Mouse (Mus musculus) macrophage (primary cell): ENCODE measurements around the gene Pabpn1l. TPM values are rescaled to one million over a fixed set of nuclear protein-coding genes. Genes with fewer than 3 reads are reported as not detected.

Source experiments
- H3K27ac ChIP-seq: fragments of 350-480 bp; formaldehyde crosslinking; 2 replicates; pipeline ENCODE4 v1.9.0; 2021
- H3K36me3 ChIP-seq: fragments of 350-480 bp; formaldehyde crosslinking; 2 replicates; pipeline ENCODE4 v1.9.0; 2021; ENCODE audit errors: inconsistent target
- H3K4me3 ChIP-seq: fragments of 350-480 bp; formaldehyde crosslinking; 2 replicates; pipeline ENCODE4 v1.9.0; 2021; ENCODE audit errors: inconsistent target
- H3K79me2 ChIP-seq: fragments of 350-480 bp; formaldehyde crosslinking; 2 replicates; pipeline ENCODE4 v1.9.0; 2021; ENCODE audit errors: inconsistent target
- WGBS: methylation state at CpG from one replicate; pipeline ENCODE4 v1.1.7; 2026; ENCODE audit warnings: inconsistent platforms; ENCODE audit not compliant: missing documents; 5-methylcytosine and 5-hydroxymethylcytosine counted together
- polyA plus RNA-seq: library from polyadenylated mRNA; stranded (reverse); fragments of 250-400 nt; gene quantifications from 3 replicates; pipeline ENCODE4 v1.2.4, GENCODE M21; 2018; ENCODE audit warnings: inconsistent platforms
- total RNA-seq, 78 experiments: library from RNA; depleted of rRNA; stranded (reverse); fragments of 250-400 nt; gene quantifications; 1 replicate in 9 of 78; 2 replicates in 24 of 78; 3 replicates in 43 of 78; 4 replicates in 2 of 78; pipeline ENCODE4 v1.2.4; 2018; ENCODE audit warnings: inconsistent platforms in 56 of 78

Gene Pabpn1l
- total RNA-seq (2018; cell fraction: chromatin; rRNA removed): not detected
- not detected for total RNA-seq (2018; cell fraction: cytosol; rRNA removed)
- total RNA-seq (2018; cell fraction: nucleus; rRNA removed): not detected
- polyA plus RNA-seq: not detected in 3 replicates

GRCm38 (mm10) chr8:122622727-122623126 lies at the start of gene Pabpn1l:
Gene Pabpn1l, minus strand, starts transcription at chr8:122622739.
- WGBS: 82% methylated on average over 6 of the region's 6 CpGs
- H3K27ac ChIP-seq: no peak within 1 kb of the TSS
- no peaks in the 10 kb centered on the region for H3K79me2 ChIP-seq
- H3K4me3 ChIP-seq: no peak within 1 kb of the TSS
- H3K36me3 ChIP-seq: no peaks in the 10 kb centered on the region

- H3K79me2 ChIP-seq: no peaks in the 10 kb centered on the region
- H3K36me3 ChIP-seq: no peaks in the 10 kb centered on the region
- WGBS: 73% methylated on average over 6 of the region's 6 CpGs
- H3K4me3 ChIP-seq: no peak overlapping the region
- no peak overlapping the region for H3K27ac ChIP-seq
These were observed 49.4 kb upstream of the Pabpn1l start for GRCm38 (mm10) chr8:122671894-122672293.

- no peak overlapping the region for H3K4me3 ChIP-seq
- H3K79me2 ChIP-seq: no peaks in the 10 kb centered on the region
- WGBS: 93% methylated on average over 3 of the region's 3 CpGs
- H3K36me3 ChIP-seq: no peaks in the 10 kb centered on the region
- H3K27ac ChIP-seq: no peak overlapping the region
These were observed 48.2 kb upstream of the Pabpn1l start for GRCm38 (mm10) chr8:122670718-122671117.

- Histone ChIP-seq H3K36me3 (no peaks in the 10 kb centered on the region), H3K79me2 (no peaks in the 10 kb centered on the region), H3K4me3 (no peak overlapping the region), H3K27ac (no peak overlapping the region)
- 95% methylated on average over 11 of the region's 11 CpGs for WGBS
These were observed 47.5 kb upstream of the Pabpn1l start for GRCm38 (mm10) chr8:122670001-122670400.

GRCm38 (mm10) chr8:122669370-122669769 lies 46.8 kb upstream of the Pabpn1l start:
- H3K79me2 ChIP-seq: no peaks in the 10 kb centered on the region
- no peaks in the 10 kb centered on the region for H3K36me3 ChIP-seq
- no peak overlapping the region for H3K4me3 ChIP-seq
- no peak overlapping the region for H3K27ac ChIP-seq
- 91% methylated on average over 5 of the region's 5 CpGs for WGBS

GRCm38 (mm10) chr8:122667854-122668253 lies 45.3 kb upstream of the Pabpn1l start:
- no peaks in the 10 kb centered on the region for H3K36me3 ChIP-seq
- no peak overlapping the region for H3K4me3 ChIP-seq
- no peaks in the 10 kb centered on the region for H3K79me2 ChIP-seq
- WGBS: 92% methylated on average over 11 of the region's 11 CpGs
- H3K27ac ChIP-seq: no peak overlapping the region

GRCm38 (mm10) chr8:122666827-122667226 lies 44.3 kb upstream of the Pabpn1l start:
- no peaks in the 10 kb centered on the region for H3K36me3 ChIP-seq
- no peak overlapping the region for H3K4me3 ChIP-seq
- H3K79me2 ChIP-seq: no peaks in the 10 kb centered on the region; the same call in 1 of the 2 replicates
- 31% methylated on average over 12 of the region's 12 CpGs for WGBS
- H3K27ac ChIP-seq: no peak overlapping the region

- no peak overlapping the region for H3K27ac ChIP-seq
These were observed 43.8 kb upstream of the Pabpn1l start for GRCm38 (mm10) chr8:122666338-122666764.

GRCm38 (mm10) chr8:122665667-122666316 lies 43.3 kb upstream of the Pabpn1l start:
- 33% methylated on average over 12 of the region's 14 CpGs for WGBS
- H3K27ac ChIP-seq: no peak overlapping the region
- H3K4me3 ChIP-seq: no peak overlapping the region
- no peaks in the 10 kb centered on the region for H3K36me3 ChIP-seq
- no peaks in the 10 kb centered on the region; the same call in 1 of the 2 replicates for H3K79me2 ChIP-seq

More at GRCm38 (mm10) chr8:122666338-122666764, 43.8 kb upstream of the Pabpn1l start:
- H3K36me3 ChIP-seq: no peaks in the 10 kb centered on the region
- WGBS: 29% methylated on average over 9 of the region's 9 CpGs
- no peaks in the 10 kb centered on the region; the same call in 1 of the 2 replicates for H3K79me2 ChIP-seq
- no peak overlapping the region for H3K4me3 ChIP-seq

- Histone ChIP-seq H3K27ac (no peak overlapping the region), H3K36me3 (no peaks in the 10 kb centered on the region), H3K4me3 (no peak overlapping the region), H3K79me2 (no peaks in the 10 kb centered on the region; the same call in 1 of the 2 replicates)
- WGBS: 26% methylated on average over 8 of the region's 8 CpGs
These were observed 42.7 kb upstream of the Pabpn1l start for GRCm38 (mm10) chr8:122665221-122665620.

GRCm38 (mm10) chr8:122663670-122664069 lies 41.1 kb upstream of the Pabpn1l start:
- H3K4me3 ChIP-seq: no peak overlapping the region
- H3K36me3 ChIP-seq: no peaks in the 10 kb centered on the region
- WGBS: 93% methylated on average over 5 of the region's 5 CpGs
- no peaks in the 10 kb centered on the region; the same call in 1 of the 2 replicates for H3K79me2 ChIP-seq
- H3K27ac ChIP-seq: no peak overlapping the region

- no peak overlapping the region for H3K4me3 ChIP-seq
- no peaks in the 10 kb centered on the region for H3K36me3 ChIP-seq
- H3K27ac ChIP-seq: no peak overlapping the region
- 39% methylated on average over 3 of the region's 3 CpGs for WGBS
- H3K79me2 ChIP-seq: no peaks in the 10 kb centered on the region; the same call in 1 of the 2 replicates
These were observed 40.6 kb upstream of the Pabpn1l start for GRCm38 (mm10) chr8:122663106-122663505.

GRCm38 (mm10) chr8:122661894-122662293 lies 39.4 kb upstream of the Pabpn1l start:
- H3K4me3 ChIP-seq: no peak overlapping the region
- WGBS: 100% methylated on average over 2 of the region's 2 CpGs
- no peaks in the 10 kb centered on the region for H3K36me3 ChIP-seq
- no peak overlapping the region for H3K27ac ChIP-seq
- H3K79me2 ChIP-seq: no peaks in the 10 kb centered on the region; the same call in 1 of the 2 replicates

- WGBS: 70% methylated on average over 6 of the region's 7 CpGs
- H3K4me3 ChIP-seq: no peak overlapping the region
- no peaks in the 10 kb centered on the region for H3K36me3 ChIP-seq
- no peaks in the 10 kb centered on the region; the same call in 1 of the 2 replicates for H3K79me2 ChIP-seq
- H3K27ac ChIP-seq: no peak overlapping the region
These were observed 38.6 kb upstream of the Pabpn1l start for GRCm38 (mm10) chr8:122661138-122661537.

- Histone ChIP-seq H3K79me2 (no peaks in the 10 kb centered on the region; the same call in 1 of the 2 replicates), H3K4me3 (no peak overlapping the region), H3K36me3 (no peaks in the 10 kb centered on the region), H3K27ac (no peak overlapping the region)
- 77% methylated on average over 2 of the region's 2 CpGs for WGBS
These were observed 37.5 kb upstream of the Pabpn1l start for GRCm38 (mm10) chr8:122660022-122660421.
